Mouse (Mus musculus) midbrain, postnatal 0 days (tissue): ENCODE measurements around the gene Rps15a. TPM values are rescaled to one million over a fixed set of nuclear protein-coding genes. Genes with fewer than 3 reads are reported as not detected.

Experiments
- ATAC-seq: fragments of 200-750 bp; cut with Nextera tagmentation; 2 replicates; pipeline ENCODE4 v1.8.0; 2017; ENCODE audit warnings: moderate number of reproducible peaks, mild to moderate bottlenecking, moderate TSS enrichment, moderate library complexity; ENCODE audit not compliant: low FRiP score
- DNase-seq: peaks from one replicate; pipeline ENCODE4 v3.0.0-alpha.2; 2015; ENCODE audit warnings: low spot score
- H3K27ac ChIP-seq: fragments of 300-500 bp; sonication (generic); 2 replicates; pipeline ENCODE4 v1.5.1; 2014; ENCODE audit warnings: low read depth, mild to moderate bottlenecking, low read length, mixed read lengths
- H3K27me3 ChIP-seq: fragments of 300-500 bp; sonication (generic); 2 replicates; pipeline ENCODE4 v1.6.1; 2014; ENCODE audit warnings: low read length, control low read depth, mixed read lengths; ENCODE audit not compliant: insufficient read depth
- H3K36me3 ChIP-seq: fragments of 300-500 bp; sonication (generic); 2 replicates; pipeline ENCODE4 v1.6.1; 2014; ENCODE audit warnings: low read length, control low read depth, mixed read lengths; ENCODE audit not compliant: insufficient read depth
- H3K4me1 ChIP-seq: fragments of 300-500 bp; sonication (generic); 2 replicates; pipeline ENCODE4 v1.6.1; 2014; ENCODE audit warnings: mild to moderate bottlenecking, control low read depth, antibody characterized with exemption, low read length, mixed read lengths; ENCODE audit not compliant: insufficient read depth
- H3K4me2 ChIP-seq: fragments of 300-500 bp; sonication (generic); 2 replicates; pipeline ENCODE4 v1.6.1; 2014; ENCODE audit warnings: low read depth, mild to moderate bottlenecking, low read length, mixed read lengths; ENCODE audit not compliant: poor library complexity, severe bottlenecking
- H3K4me3 ChIP-seq: fragments of 300-500 bp; sonication (generic); 2 replicates; pipeline ENCODE4 v1.5.1; 2014; ENCODE audit warnings: low read depth, mild to moderate bottlenecking, low read length, moderate library complexity
- H3K9ac ChIP-seq: fragments of 300-500 bp; sonication (generic); replicated peaks from 2 replicates; pipeline ENCODE4 v1.6.1; 2014; ENCODE audit warnings: mild to moderate bottlenecking, low read length, moderate library complexity, mixed read lengths; ENCODE audit not compliant: poor library complexity, severe bottlenecking
- H3K9me3 ChIP-seq: fragments of 300-500 bp; sonication (generic); 2 replicates; pipeline ENCODE4 v1.6.1; 2016; ENCODE audit warnings: low read length, control low read depth
- CTCF ChIP-seq: IDR thresholded peaks from 2 replicates; pipeline ENCODE4 v1.5.1; 2016; ENCODE audit warnings: antibody characterized with exemption, mild to moderate bottlenecking
- WGBS: fragments of 180-500 bp; shearing (Covaris S2); extraction: QIAGEN DNeasy Blood & Tissue Kit; methylation state at CpG from one replicate; pipeline ENCODE4 v1.1.7; 2014; 5-methylcytosine and 5-hydroxymethylcytosine counted together
- polyA plus RNA-seq: library from polyadenylated mRNA; unstranded; fragments of >200 nt; fragmentation: Nextera tagmentation; extraction: Ambion mirVana; gene quantifications from 2 replicates; pipeline ENCODE4 v1.2.1, GENCODE M21; 2015
- total RNA-seq: library from RNA; depleted of rRNA; stranded (reverse); fragments of >200 nt; gene quantifications from 2 replicates; pipeline ENCODE4 v1.2.3, GENCODE M21; 2014

The Rps15a gene
- total and polyA plus RNA-seq, 2 experiments from 2014 or later = 242 to 322 TPM

GRCm38 (mm10) chr7:118143123-118143522, 27.1 kb upstream of the Rps15a start:
- DNase-seq (no peak), ATAC-seq (no peak)
- Histone ChIP-seq H3K36me3 (peaks cover 38% of the 10 kb centered on the region), H3K27ac (no peak overlapping the region), H3K27me3 (no peaks in the 10 kb centered on the region), H3K4me1 (no peaks in the 10 kb centered on the region), H3K4me2 (no peak overlapping the region), H3K9ac (no peak overlapping the region), H3K9me3 (no peaks in the 10 kb centered on the region), H3K4me3 (no peak overlapping the region)
- TF ChIP-seq CTCF = no peak
- 91% methylated on average over 4 of the region's 4 CpGs for WGBS

GRCm38 (mm10) chr7:118141271-118141670, 25.3 kb upstream of the Rps15a start:
- no peaks in the 10 kb centered on the region for H3K4me1 ChIP-seq
- DNase-seq = no peak
- no peak overlapping the region for H3K4me3 ChIP-seq
- no peak overlapping the region for H3K4me2 ChIP-seq
- peaks cover 44% of the 10 kb centered on the region for H3K36me3 ChIP-seq
- H3K27ac ChIP-seq = no peak overlapping the region
- no peaks in the 10 kb centered on the region for H3K27me3 ChIP-seq
- ATAC-seq = no peak
- H3K9ac ChIP-seq = no peak overlapping the region
- no peak for TF ChIP-seq CTCF
- 92% methylated on average over 7 of the region's 7 CpGs for WGBS
- no peaks in the 10 kb centered on the region for H3K9me3 ChIP-seq

- DNase-seq (no peak), ATAC-seq (no peak)
- Histone ChIP-seq H3K27me3 (no peaks in the 10 kb centered on the region), H3K27ac (no peak overlapping the region), H3K4me3 (no peak overlapping the region), H3K9me3 (no peaks in the 10 kb centered on the region), H3K9ac (no peak overlapping the region), H3K4me2 (no peak overlapping the region), H3K36me3 (peaks cover 30% of the 10 kb centered on the region), H3K4me1 (peaks cover under 1% of the 10 kb centered on the region; the same call in 1 of the 2 replicates)
- 78% methylated on average over 11 of the region's 11 CpGs for WGBS
- TF ChIP-seq CTCF = no peak
These were observed 19.1 kb upstream of the Rps15a start for GRCm38 (mm10) chr7:118135128-118135527.

GRCm38 (mm10) chr7:118129430-118130041, 13.5 kb upstream of the Rps15a start, which contains the start of gene Arl6ip1:
TSS of gene Arl6ip1 (minus strand) at chr7:118129662.
- Histone ChIP-seq H3K4me1 (peaks cover 10% of the 10 kb centered on the region; the same call in 1 of the 2 replicates), H3K4me3 (peak within 1 kb of the TSS; percentile 91), H3K9me3 (no peaks in the 10 kb centered on the region), H3K36me3 (peaks cover under 1% of the 10 kb centered on the region), H3K9ac (peak within 1 kb of the TSS; percentile 86), H3K27ac (peak within 1 kb of the TSS; percentile 87), H3K4me2 (peak within 1 kb of the TSS; percentile 72), H3K27me3 (no peaks in the 10 kb centered on the region)
- ATAC-seq (peak; percentile 98), DNase-seq (peak; percentile 99)
- TF ChIP-seq CTCF = no peak
- WGBS = under 1% methylated on average over 39 of the region's 39 CpGs

- peaks cover 10% of the 10 kb centered on the region; the same call in 1 of the 2 replicates for H3K4me1 ChIP-seq
- H3K9me3 ChIP-seq = no peaks in the 10 kb centered on the region
- TF ChIP-seq CTCF = no peak
- DNase-seq (peak; percentile 14), ATAC-seq (peak; percentile 68)
- H3K4me3 ChIP-seq = peak overlapping the region; percentile 91
- WGBS = under 1% methylated on average over 21 of the region's 21 CpGs
- peak overlapping the region; percentile 86 for H3K9ac ChIP-seq
- peak overlapping the region; percentile 86 for H3K27ac ChIP-seq
- H3K4me2 ChIP-seq = peak overlapping the region; percentile 58
- H3K36me3 ChIP-seq = peaks cover 6% of the 10 kb centered on the region
- no peaks in the 10 kb centered on the region for H3K27me3 ChIP-seq
These were observed 13.0 kb upstream of the Rps15a start for GRCm38 (mm10) chr7:118128925-118129429.

GRCm38 (mm10) chr7:118126219-118126875, 10.4 kb upstream of the Rps15a start:
- Histone ChIP-seq H3K4me2 (no peak overlapping the region), H3K36me3 (peaks cover 8% of the 10 kb centered on the region), H3K27ac (no peak overlapping the region), H3K9ac (no peak overlapping the region), H3K9me3 (no peaks in the 10 kb centered on the region), H3K4me1 (peaks cover 10% of the 10 kb centered on the region; the same call in 1 of the 2 replicates), H3K4me3 (no peak overlapping the region), H3K27me3 (no peaks in the 10 kb centered on the region)
- WGBS = 67% methylated on average over 11 of the region's 11 CpGs
- TF ChIP-seq CTCF = no peak
- ATAC-seq (no peak), DNase-seq (no peak)
